Mouse (Mus musculus): ENCODE measurements around the gene Vgf.

DNA sequence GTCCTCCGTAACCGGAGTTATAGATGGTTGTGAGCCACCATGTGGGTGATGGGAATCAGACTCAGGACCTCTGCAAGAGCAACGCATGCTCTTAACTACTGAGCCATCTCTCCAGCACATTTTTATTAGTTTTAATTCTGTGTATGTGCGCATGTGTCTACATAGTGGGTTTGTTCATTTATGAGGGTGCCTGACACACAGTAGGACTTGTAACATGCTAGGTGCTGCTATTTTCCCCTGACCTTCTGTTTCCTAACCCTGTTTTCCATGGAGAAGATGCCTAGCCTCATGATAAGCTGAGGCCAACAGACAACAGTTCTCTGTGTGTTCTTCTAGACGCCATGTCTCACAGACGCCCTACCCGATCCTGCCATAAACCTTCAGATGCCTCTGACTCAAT, 17.8 kb downstream of the Vgf start:
- TF ChIP-seq MYOG (IDR thresholded peaks at IDR 0.05; ENCODE audit: control insufficient read depth in 1 of 3, insufficient read depth in 1 of 3, insufficient read length in 2 of 3, low read depth in 2 of 3) (no peak), POLR2A (IDR thresholded peaks at IDR 0.05; ENCODE audit: insufficient read length, low read depth) (no peak), MYOD1 (IDR thresholded peaks at IDR 0.05; ENCODE audit: control insufficient read depth in 1 of 3, insufficient read length in 2 of 3, low read depth in 2 of 3) (no peak), USF1 (IDR thresholded peaks at IDR 0.05; ENCODE audit: low read depth) (no peak)

All from myocyte (in vitro differentiated cells).